Comparison of ENCODE assay signal across 9 mouse cellular contexts in the genomic region with DNA sequence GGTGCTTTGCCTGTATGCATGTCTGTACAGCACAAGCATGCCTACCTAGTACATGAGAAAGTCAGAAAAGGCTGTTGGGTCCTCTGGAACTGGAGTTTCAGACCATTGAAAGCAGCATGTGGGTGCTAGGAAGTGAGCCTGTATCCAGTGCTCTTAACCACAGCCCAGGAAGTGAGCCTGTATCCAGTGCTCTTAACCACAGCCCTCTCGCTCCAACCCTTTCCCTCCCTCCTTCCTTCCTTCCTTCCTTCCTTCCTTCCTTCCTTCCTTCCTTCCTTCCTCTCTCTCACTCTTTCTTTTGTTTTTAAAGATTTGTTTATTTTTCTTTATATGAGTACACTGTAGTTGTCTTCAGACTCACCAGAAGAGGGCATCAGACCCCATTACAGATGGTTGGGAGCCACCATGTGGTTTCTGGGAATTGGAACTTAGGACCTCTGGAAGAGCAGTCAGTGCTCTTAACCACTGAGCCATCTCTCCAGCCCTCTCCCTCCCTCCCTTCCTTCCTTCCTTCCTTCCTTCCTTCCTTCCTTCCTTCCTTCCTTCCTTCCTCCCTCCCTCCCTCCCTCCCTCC. TPM values are rescaled to one million over a fixed set of nuclear protein-coding genes. Genes with fewer than 3 reads are reported as not detected.
"Had no signal": no experiment of that assay in that cellular context is flagged by ENCODE, and none has a peak within 500 bp of the region (broad histone marks: within the 10 kb centered on the region; RNA-seq: fewer than 3 reads in every experiment).

No protein-coding gene starts in this region.

RNA-seq across cellular contexts. Expression of a gene that starts 5.4 kb away (rescaled TPM):
- total RNA-seq: layer of hippocampus, postnatal 36 days; monocyte, adult 5-6 weeks; neutrophil, adult 5-6 weeks had no signal
- polyA plus RNA-seq: kidney, embryonic 15.5 days; limb, embryonic 12.5 days; liver, embryonic 13.5 days; lung, adult 2 months; midbrain, embryonic 14.5 days; neural tube, embryonic 12.5 days had no signal

RNA-seq across cellular contexts. Expression of a gene that starts 5.4 kb away (rescaled TPM):
- total RNA-seq: monocyte, adult 5-6 weeks; neutrophil, adult 5-6 weeks had no signal
- polyA plus RNA-seq: liver, embryonic 13.5 days had no signal

RNA-seq across cellular contexts. Expression of a gene that starts 18.4 kb away (rescaled TPM):
- total RNA-seq: monocyte, adult 5-6 weeks had no signal
